Mouse (Mus musculus): ENCODE results near the gene Olfr160.

DNA sequence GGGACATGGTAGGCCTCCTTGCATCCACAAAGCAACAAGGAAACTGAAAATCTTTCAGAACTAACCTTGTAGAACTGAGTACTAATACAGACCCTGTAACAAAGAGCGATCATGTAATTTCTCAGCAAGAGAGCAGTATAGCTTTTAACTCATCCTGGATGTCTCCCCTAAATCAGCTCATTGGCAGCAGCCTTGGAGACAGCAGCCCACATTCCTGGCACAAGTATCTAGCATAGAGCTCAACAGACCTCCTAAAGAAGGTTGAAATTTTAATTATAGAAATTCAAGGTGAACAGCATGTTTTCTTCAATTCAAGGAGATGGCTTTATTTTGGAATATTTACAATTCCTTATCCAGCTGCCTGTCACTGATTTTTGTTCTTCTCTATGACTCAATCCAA lies 34.9 kb downstream of the Olfr160 start:
- TF ChIP-seq CTCF (IDR thresholded peaks at IDR 0.05; ENCODE audit: control insufficient read depth, insufficient read depth, low read length) (no peak), POLR2A (IDR thresholded peaks at IDR 0.05; ENCODE audit: borderline replicate concordance, control insufficient read depth, low read depth, low read length) (no peak)

Data from bone marrow, adult 2 months (tissue).